Mouse (Mus musculus) neural tube, embryonic 11.5 days (tissue): Measurements from ENCODE around the gene Nos1ap. TPM values are rescaled to one million over a fixed set of nuclear protein-coding genes. Genes with fewer than 3 reads are reported as not detected.

ENCODE experiments used
- ATAC-seq: fragments of 200-750 bp; cut with Nextera tagmentation; 2 replicates; pipeline ENCODE4 v1.8.0; 2017; ENCODE audit warnings: moderate number of reproducible peaks, mild to moderate bottlenecking, moderate TSS enrichment, moderate library complexity; ENCODE audit not compliant: insufficient read depth, low FRiP score, low TSS enrichment
- DNase-seq: peaks from one replicate; pipeline ENCODE4 v3.0.0-alpha.2; 2015; ENCODE audit warnings: low spot score
- H3K27ac ChIP-seq: fragments of 300-500 bp; sonication (generic); 2 replicates; pipeline ENCODE4 v1.5.1; 2014; ENCODE audit warnings: low read depth, mild to moderate bottlenecking, low read length
- H3K27me3 ChIP-seq: fragments of 300-500 bp; sonication (generic); 2 replicates; pipeline ENCODE4 v1.6.1; 2014; ENCODE audit warnings: mild to moderate bottlenecking, low read length, mixed read lengths; ENCODE audit not compliant: control insufficient read depth, insufficient read depth
- H3K36me3 ChIP-seq: fragments of 300-500 bp; sonication (generic); 2 replicates; pipeline ENCODE4 v1.6.1; 2014; ENCODE audit warnings: mild to moderate bottlenecking, low read length, moderate library complexity, mixed read lengths; ENCODE audit not compliant: control insufficient read depth, insufficient read depth
- H3K4me1 ChIP-seq: fragments of 300-500 bp; sonication (generic); 2 replicates; pipeline ENCODE4 v1.6.1; 2014; ENCODE audit warnings: low read length, mixed read lengths; ENCODE audit not compliant: control insufficient read depth, insufficient read depth
- H3K4me2 ChIP-seq: fragments of 300-500 bp; sonication (generic); 2 replicates; pipeline ENCODE4 v1.6.1; 2014; ENCODE audit warnings: low read depth, mild to moderate bottlenecking, moderate library complexity
- H3K4me3 ChIP-seq: fragments of 300-500 bp; sonication (generic); 2 replicates; pipeline ENCODE4 v1.5.1; 2014; ENCODE audit warnings: low read depth, low read length
- H3K9ac ChIP-seq: fragments of 300-500 bp; sonication (generic); 2 replicates; pipeline ENCODE4 v1.6.1; 2014; ENCODE audit warnings: mild to moderate bottlenecking, low read length
- H3K9me3 ChIP-seq: fragments of 300-500 bp; sonication (generic); 2 replicates; pipeline ENCODE4 v1.6.1; 2016; ENCODE audit warnings: low read length; ENCODE audit not compliant: control insufficient read depth
- WGBS: fragments of 180-500 bp; shearing (Covaris S2); extraction: QIAGEN DNeasy Blood & Tissue Kit; methylation state at CpG from one replicate; pipeline ENCODE4 v1.1.7; 2014; 5-methylcytosine and 5-hydroxymethylcytosine counted together
- polyA plus RNA-seq: library from polyadenylated mRNA; unstranded; fragments of >200 nt; fragmentation: Nextera tagmentation; extraction: Ambion mirVana; gene quantifications from 2 replicates; pipeline ENCODE4 v1.2.1, GENCODE M21; 2014

The Nos1ap gene
- polyA plus RNA-seq, 1 experiment from 2014 or later: 8.9 TPM

GRCm38 (mm10) chr1:170363746-170364145 lies 225.9 kb downstream of the Nos1ap start:
- 86% methylated on average over 3 of the region's 3 CpGs for WGBS
- no peak for DNase-seq
- Histone ChIP-seq H3K27me3 (no peaks in the 10 kb centered on the region), H3K9me3 (no peaks in the 10 kb centered on the region), H3K4me3 (no peak overlapping the region), H3K9ac (no peak overlapping the region), H3K4me1 (no peaks in the 10 kb centered on the region; the same call in 1 of the 2 replicates), H3K36me3 (no peaks in the 10 kb centered on the region), H3K27ac (no peak overlapping the region), H3K4me2 (no peak overlapping the region)
- ATAC-seq: no peak

- Histone ChIP-seq H3K4me1 (no peaks in the 10 kb centered on the region), H3K27ac (no peak overlapping the region), H3K9me3 (no peaks in the 10 kb centered on the region), H3K4me2 (no peak overlapping the region), H3K9ac (no peak overlapping the region), H3K4me3 (no peak overlapping the region), H3K36me3 (no peaks in the 10 kb centered on the region), H3K27me3 (no peaks in the 10 kb centered on the region)
- no peak for DNase-seq
- WGBS: 71% methylated on average over 10 of the region's 10 CpGs
- ATAC-seq: no peak
These were observed 229.3 kb downstream of the Nos1ap start for GRCm38 (mm10) chr1:170360183-170360915.

- WGBS: 65% methylated on average over 3 of the region's 3 CpGs
- Histone ChIP-seq H3K9me3 (no peaks in the 10 kb centered on the region), H3K4me2 (no peak overlapping the region), H3K4me3 (no peak overlapping the region), H3K9ac (no peak overlapping the region), H3K4me1 (no peaks in the 10 kb centered on the region), H3K36me3 (no peaks in the 10 kb centered on the region), H3K27me3 (no peaks in the 10 kb centered on the region), H3K27ac (no peak overlapping the region)
- DNase-seq (no peak), ATAC-seq (no peak)
These were observed 236.3 kb downstream of the Nos1ap start for GRCm38 (mm10) chr1:170353335-170353734.

GRCm38 (mm10) chr1:170351080-170351479 lies 238.6 kb downstream of the Nos1ap start:
- H3K27me3 ChIP-seq: no peaks in the 10 kb centered on the region
- no peaks in the 10 kb centered on the region for H3K4me1 ChIP-seq
- ATAC-seq: no peak
- no peak overlapping the region for H3K4me2 ChIP-seq
- H3K36me3 ChIP-seq: no peaks in the 10 kb centered on the region
- H3K9me3 ChIP-seq: no peaks in the 10 kb centered on the region
- no peak overlapping the region for H3K27ac ChIP-seq
- H3K9ac ChIP-seq: no peak overlapping the region
- DNase-seq: no peak
- H3K4me3 ChIP-seq: no peak overlapping the region

- no peak overlapping the region for H3K4me3 ChIP-seq
- no peaks in the 10 kb centered on the region for H3K9me3 ChIP-seq
- H3K36me3 ChIP-seq: no peaks in the 10 kb centered on the region
- ATAC-seq (no peak), DNase-seq (no peak)
- no peak overlapping the region for H3K9ac ChIP-seq
- H3K4me2 ChIP-seq: no peak overlapping the region
- H3K4me1 ChIP-seq: no peaks in the 10 kb centered on the region
- 83% methylated on average over 3 of the region's 3 CpGs for WGBS
- H3K27ac ChIP-seq: no peak overlapping the region
- H3K27me3 ChIP-seq: no peaks in the 10 kb centered on the region
These were observed 243.4 kb downstream of the Nos1ap start for GRCm38 (mm10) chr1:170346266-170346665.

- no peaks in the 10 kb centered on the region for H3K36me3 ChIP-seq
- DNase-seq: no peak
- ATAC-seq: no peak
- H3K9ac ChIP-seq: no peak overlapping the region
- WGBS: 97% methylated on average over 4 of the region's 4 CpGs
- H3K4me2 ChIP-seq: no peak overlapping the region
- no peaks in the 10 kb centered on the region for H3K27me3 ChIP-seq
- H3K4me1 ChIP-seq: no peaks in the 10 kb centered on the region
- no peak overlapping the region for H3K27ac ChIP-seq
- H3K9me3 ChIP-seq: no peaks in the 10 kb centered on the region
- no peak overlapping the region for H3K4me3 ChIP-seq
These were observed 245.8 kb downstream of the Nos1ap start for GRCm38 (mm10) chr1:170343906-170344305.

GRCm38 (mm10) chr1:170343081-170343480 lies 246.6 kb downstream of the Nos1ap start:
- WGBS: 80% methylated on average over 8 of the region's 8 CpGs

GRCm38 (mm10) chr1:170339943-170340342 lies 249.7 kb downstream of the Nos1ap start:
- no peak overlapping the region for H3K4me3 ChIP-seq
- 92% methylated on average over 3 of the region's 3 CpGs for WGBS
- no peak overlapping the region for H3K27ac ChIP-seq
- H3K4me2 ChIP-seq: no peak overlapping the region
- H3K4me1 ChIP-seq: no peaks in the 10 kb centered on the region
- no peaks in the 10 kb centered on the region for H3K27me3 ChIP-seq
- H3K9me3 ChIP-seq: no peaks in the 10 kb centered on the region
- H3K9ac ChIP-seq: no peak overlapping the region
- ATAC-seq (no peak), DNase-seq (no peak)
- H3K36me3 ChIP-seq: no peaks in the 10 kb centered on the region

More at GRCm38 (mm10) chr1:170343081-170343480, 246.6 kb downstream of the Nos1ap start:
- no peaks in the 10 kb centered on the region for H3K27me3 ChIP-seq
- H3K4me2 ChIP-seq: no peak overlapping the region
- H3K4me1 ChIP-seq: no peaks in the 10 kb centered on the region
- H3K4me3 ChIP-seq: no peak overlapping the region
- ATAC-seq (no peak), DNase-seq (no peak)
- no peaks in the 10 kb centered on the region for H3K9me3 ChIP-seq
- H3K36me3 ChIP-seq: no peaks in the 10 kb centered on the region
- H3K27ac ChIP-seq: no peak overlapping the region
- H3K9ac ChIP-seq: no peak overlapping the region

- Histone ChIP-seq H3K4me2 (no peak overlapping the region), H3K27me3 (no peaks in the 10 kb centered on the region), H3K27ac (no peak overlapping the region), H3K4me3 (no peak overlapping the region), H3K9ac (no peak overlapping the region), H3K4me1 (no peaks in the 10 kb centered on the region), H3K36me3 (no peaks in the 10 kb centered on the region), H3K9me3 (no peaks in the 10 kb centered on the region)
- no peak for DNase-seq
- 81% methylated on average over 4 of the region's 4 CpGs for WGBS
- no peak for ATAC-seq
These were observed 256.9 kb downstream of the Nos1ap start for GRCm38 (mm10) chr1:170332775-170333174.
